ENCODE assay signal across 17 mouse cellular contexts in the genomic region with DNA sequence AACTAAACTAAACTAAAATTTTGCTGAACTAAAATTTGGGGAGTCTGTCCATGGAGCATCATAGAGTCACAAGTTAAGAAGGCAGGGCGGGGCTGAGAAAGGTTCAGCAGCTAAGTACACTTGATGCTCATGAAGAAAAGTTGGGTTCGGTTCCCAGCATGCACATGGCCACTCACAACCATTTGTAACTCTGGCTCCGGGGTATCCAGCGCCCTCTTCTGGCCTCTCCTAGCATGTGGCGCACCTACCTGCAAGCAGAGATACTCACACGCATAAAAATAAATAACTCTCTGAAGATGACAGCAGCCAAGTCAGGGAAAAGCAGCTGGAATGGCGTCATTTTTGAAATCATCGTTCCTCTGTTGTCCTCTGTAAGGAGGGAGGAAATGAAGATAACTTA.
DNase-seq lines count a peak whose midpoint lies in the region; ATAC-seq and TF ChIP-seq lines count a peak whose summit lies in the region.
"Had no signal": no experiment of that assay in that cellular context is flagged by ENCODE, and none has a peak within 500 bp of the region (broad histone marks: within the 10 kb centered on the region; RNA-seq: fewer than 3 reads in every experiment).

No protein-coding gene starts in this region.

- TF ChIP-seq POLR2A in brain, embryonic 14.5 days (IDR thresholded peaks at IDR 0.05; ENCODE audit: borderline replicate concordance, extremely low read depth, insufficient read depth, insufficient read length, poor library complexity, severe bottlenecking), result no peak

- peak; percentile 21; the same call in 1 of the 2 replicates for TF ChIP-seq CTCF in hindbrain, postnatal 0 days (IDR thresholded peaks at IDR 0.05; ENCODE audit: low read depth)
- peak; percentile 18; the same call in 1 of the 2 replicates for TF ChIP-seq CTCF in brain, embryonic 14.5 days (IDR thresholded peaks at IDR 0.05; ENCODE audit: borderline replicate concordance, extremely low read depth, insufficient read depth, insufficient read length)

- 95% methylated on average over 8 of the region's 8 CpGs for whole genome bisulfite sequencing in hindbrain, postnatal 0 days
- 93% methylated on average over 8 of the region's 8 CpGs for WGBS in hindbrain, embryonic 16.5 days
- WGBS in midbrain, embryonic 13.5 days, result 91% methylated on average over 8 of the region's 8 CpGs
- WGBS in midbrain, embryonic 11.5 days, result 94% methylated on average over 8 of the region's 8 CpGs

- no peaks in the 10 kb centered on the region; the same call in 1 of the 2 replicates for H3K4me1 ChIP-seq in hindbrain, postnatal 0 days (ENCODE audit: insufficient read depth, low read length)
- H3K4me1 ChIP-seq in hindbrain, embryonic 16.5 days (ENCODE audit: control insufficient read depth, insufficient read depth, low read depth, low read length), result peaks cover 2% of the 10 kb centered on the region; the same call in 1 of the 2 replicates
- H3K4me1 ChIP-seq in midbrain, embryonic 13.5 days (replicated peaks), result peaks cover 83% of the 10 kb centered on the region
- peaks cover 2% of the 10 kb centered on the region; the same call in 1 of the 2 replicates for H3K4me1 ChIP-seq in midbrain, embryonic 11.5 days (ENCODE audit: control insufficient read depth, insufficient read depth, low read length)

- H3K4me3 ChIP-seq in hindbrain, postnatal 0 days (ENCODE audit: low read length), result no peak overlapping the region
- H3K4me3 ChIP-seq in hindbrain, embryonic 16.5 days (ENCODE audit: low read length), result no peak overlapping the region
- no peak overlapping the region for H3K4me3 ChIP-seq in midbrain, embryonic 13.5 days (replicated peaks)
- H3K4me3 ChIP-seq in midbrain, embryonic 11.5 days (ENCODE audit: low read depth, low read length), result no peak overlapping the region
- H3K4me3 ChIP-seq: neural tube, embryonic 15.5 days had no signal

- no peaks in the 10 kb centered on the region for H3K27me3 ChIP-seq in hindbrain, postnatal 0 days (ENCODE audit: insufficient read depth, low read length)
- no peaks in the 10 kb centered on the region for H3K27me3 ChIP-seq in hindbrain, embryonic 16.5 days (replicated peaks; ENCODE audit: control insufficient read depth, insufficient read depth, low read length)
- 0 out of 2 replicates have a peak, but pooled peaks cover 6% of the 10 kb centered on the region for H3K27me3 ChIP-seq in midbrain, embryonic 13.5 days
- H3K27me3 ChIP-seq in midbrain, embryonic 11.5 days (ENCODE audit: control insufficient read depth, insufficient read depth, low read length), result no peaks in the 10 kb centered on the region

- H3K4me2 ChIP-seq in hindbrain, postnatal 0 days (ENCODE audit: low read depth, low read length), result no peak overlapping the region
- no peak overlapping the region for H3K4me2 ChIP-seq in hindbrain, embryonic 16.5 days (ENCODE audit: low read length)
- H3K4me2 ChIP-seq in midbrain, embryonic 13.5 days (replicated peaks), result no peak overlapping the region
- H3K4me2 ChIP-seq in midbrain, embryonic 11.5 days, result no peak overlapping the region
- H3K4me2 ChIP-seq: heart, embryonic 11.5 days; hindbrain, embryonic 14.5 days; neural tube, embryonic 15.5 days had no signal

- no peak overlapping the region for H3K9ac ChIP-seq in hindbrain, postnatal 0 days (replicated peaks; ENCODE audit: low read length)
- H3K9ac ChIP-seq in hindbrain, embryonic 16.5 days (ENCODE audit: low read depth, low read length), result no peak overlapping the region
- no peak overlapping the region for H3K9ac ChIP-seq in midbrain, embryonic 13.5 days (replicated peaks)
- no peak overlapping the region for H3K9ac ChIP-seq in midbrain, embryonic 11.5 days (ENCODE audit: low read length)
- H3K9ac ChIP-seq: hindbrain, embryonic 14.5 days; neural tube, embryonic 15.5 days had no signal

- H3K9me3 ChIP-seq in hindbrain, postnatal 0 days (ENCODE audit: low read length), result no peaks in the 10 kb centered on the region
- H3K9me3 ChIP-seq in hindbrain, embryonic 16.5 days (ENCODE audit: control insufficient read depth, low read length), result no peaks in the 10 kb centered on the region
- no peaks in the 10 kb centered on the region for H3K9me3 ChIP-seq in midbrain, embryonic 13.5 days
- no peaks in the 10 kb centered on the region for H3K9me3 ChIP-seq in midbrain, embryonic 11.5 days (ENCODE audit: control insufficient read depth, low read length)
- H3K9me3 ChIP-seq: neural tube, embryonic 15.5 days had no signal

- no peaks in the 10 kb centered on the region for H3K36me3 ChIP-seq in hindbrain, postnatal 0 days (ENCODE audit: insufficient read depth, low read length)
- no peaks in the 10 kb centered on the region for H3K36me3 ChIP-seq in hindbrain, embryonic 16.5 days (ENCODE audit: control insufficient read depth, insufficient read depth, low read length)
- H3K36me3 ChIP-seq in midbrain, embryonic 13.5 days, result peaks cover 49% of the 10 kb centered on the region
- peaks cover 26% of the 10 kb centered on the region for H3K36me3 ChIP-seq in midbrain, embryonic 11.5 days (ENCODE audit: control insufficient read depth, insufficient read depth, low read length)
- H3K36me3 ChIP-seq: neural tube, embryonic 15.5 days had no signal

- ATAC-seq in hindbrain, postnatal 0 days, result no peak
- ATAC-seq in hindbrain, embryonic 16.5 days, result no peak
- no peak for ATAC-seq in midbrain, embryonic 13.5 days
- ATAC-seq in midbrain, embryonic 11.5 days (ENCODE audit: low FRiP score), result no peak

- intact Hi-C loops in left cerebral cortex, postnatal 10 days (cut with DNase I), result no loop called here

- H3K27ac ChIP-seq in hindbrain, postnatal 0 days, result no peak overlapping the region
- H3K27ac ChIP-seq in hindbrain, embryonic 16.5 days (ENCODE audit: low read depth, low read length), result no peak overlapping the region
- 0 out of 2 replicates have a peak overlapping the region, but pooled peaks have one; percentile 83 for H3K27ac ChIP-seq in midbrain, embryonic 13.5 days
- no peak overlapping the region for H3K27ac ChIP-seq in midbrain, embryonic 11.5 days (ENCODE audit: low read depth, low read length)
- H3K27ac ChIP-seq: hindbrain, embryonic 14.5 days; neural tube, embryonic 15.5 days had no signal

- no peak for DNase-seq in hindbrain, postnatal 0 days (ENCODE audit: low spot score)
- no peak for DNase-seq in midbrain, embryonic 11.5 days (ENCODE audit: low spot score, missing footprints)
- no peak for DNase-seq in brain, embryonic 14.5 days (ENCODE audit: low read depth)
- no peak for DNase-seq in ovary, postnatal 36 days (ENCODE audit: low spot score)
- DNase-seq in left cerebral cortex, postnatal 10 days (ENCODE audit: extremely low spot score in 1 of 2, low spot score in 2 of 2), result no peak
- DNase-seq: adrenal gland, postnatal 36 days; B cell, adult 2 months; cerebellum, adult 8-10 months; heart, postnatal 14 days; kidney, adult 18-20 months; kidney, postnatal 14 days; thymus, adult 18-20 months had no signal
